Mouse (Mus musculus): ENCODE data around the gene Itgb6. TPM values are rescaled to one million over a fixed set of nuclear protein-coding genes. Genes with fewer than 3 reads are reported as not detected.

Gene Itgb6
- total RNA-seq (2014; fragmentation: Nextera tagmentation), result 0.53 TPM in 1 of 2 replicates, not detected in the other
- total RNA-seq (2017), result not detected in 2 replicates

- ATAC-seq (replicated peaks; ENCODE audit: poor library complexity, severe bottlenecking), result no peak
Measured at GRCm38 (mm10) chr2:60722514-60722913, at the start of gene Itgb6. Itgb6 (minus strand) TSS chr2:60722643.

- no peak for ATAC-seq (replicated peaks; ENCODE audit: poor library complexity, severe bottlenecking)
Measured at GRCm38 (mm10) chr2:60766420-60766819, 44.0 kb upstream of the Itgb6 start.

- ATAC-seq (replicated peaks; ENCODE audit: poor library complexity, severe bottlenecking), result no peak
Measured at GRCm38 (mm10) chr2:60756218-60756617, 33.8 kb upstream of the Itgb6 start.

- no peak for ATAC-seq (replicated peaks; ENCODE audit: poor library complexity, severe bottlenecking)
Measured at GRCm38 (mm10) chr2:60755101-60755500, 32.7 kb upstream of the Itgb6 start.

GRCm38 (mm10) chr2:60751274-60751673 lies 28.8 kb upstream of the Itgb6 start:
- ATAC-seq (replicated peaks; ENCODE audit: poor library complexity, severe bottlenecking), result no peak

GRCm38 (mm10) chr2:60750591-60750990 lies 28.1 kb upstream of the Itgb6 start:
- no peak for ATAC-seq (replicated peaks; ENCODE audit: poor library complexity, severe bottlenecking)

GRCm38 (mm10) chr2:60748585-60748984 lies 26.1 kb upstream of the Itgb6 start:
- no peak for ATAC-seq (replicated peaks; ENCODE audit: poor library complexity, severe bottlenecking)

- ATAC-seq (replicated peaks; ENCODE audit: poor library complexity, severe bottlenecking), result no peak
Measured at GRCm38 (mm10) chr2:60747590-60747989, 25.1 kb upstream of the Itgb6 start.

- no peak for ATAC-seq (replicated peaks; ENCODE audit: poor library complexity, severe bottlenecking)
Measured at GRCm38 (mm10) chr2:60744674-60745073, 22.2 kb upstream of the Itgb6 start.

GRCm38 (mm10) chr2:60739389-60740137 lies 17.1 kb upstream of the Itgb6 start:
- peak; percentile 95 for ATAC-seq (replicated peaks; ENCODE audit: poor library complexity, severe bottlenecking)

GRCm38 (mm10) chr2:60730929-60731328 lies 8.5 kb upstream of the Itgb6 start:
- no peak for ATAC-seq (replicated peaks; ENCODE audit: poor library complexity, severe bottlenecking)

- ATAC-seq (replicated peaks; ENCODE audit: poor library complexity, severe bottlenecking), result no peak
Measured at GRCm38 (mm10) chr2:60730024-60730423, 7.6 kb upstream of the Itgb6 start.

GRCm38 (mm10) chr2:60728902-60729585 lies 6.6 kb upstream of the Itgb6 start:
- no peak for ATAC-seq (replicated peaks; ENCODE audit: poor library complexity, severe bottlenecking)

GRCm38 (mm10) chr2:60724660-60725059 lies 2.2 kb upstream of the Itgb6 start:
- ATAC-seq (replicated peaks; ENCODE audit: poor library complexity, severe bottlenecking), result no peak

- ATAC-seq (replicated peaks; ENCODE audit: poor library complexity, severe bottlenecking), result no peak
Measured at GRCm38 (mm10) chr2:60722967-60723366, 524 bp upstream of the Itgb6 start.

- peak; percentile 52 for ATAC-seq (replicated peaks; ENCODE audit: poor library complexity, severe bottlenecking)
Measured at GRCm38 (mm10) chr2:60720906-60721305, 1.5 kb downstream of the Itgb6 start.

- no peak for ATAC-seq (replicated peaks; ENCODE audit: poor library complexity, severe bottlenecking)
Measured at GRCm38 (mm10) chr2:60720205-60720604, 2.2 kb downstream of the Itgb6 start.

- peak; percentile 45 for ATAC-seq (replicated peaks; ENCODE audit: poor library complexity, severe bottlenecking)
Measured at GRCm38 (mm10) chr2:60717348-60717747, 5.1 kb downstream of the Itgb6 start.

GRCm38 (mm10) chr2:60716549-60716948 lies 5.9 kb downstream of the Itgb6 start:
- ATAC-seq (replicated peaks; ENCODE audit: poor library complexity, severe bottlenecking), result no peak

- ATAC-seq (replicated peaks; ENCODE audit: poor library complexity, severe bottlenecking), result no peak
Measured at GRCm38 (mm10) chr2:60715771-60716170, 6.7 kb downstream of the Itgb6 start.

- no peak for ATAC-seq (replicated peaks; ENCODE audit: poor library complexity, severe bottlenecking)
Measured at GRCm38 (mm10) chr2:60714971-60715502, 7.4 kb downstream of the Itgb6 start.

Measured in granulocyte monocyte progenitor cell, adult 5-6 weeks (primary cell).